Mouse (Mus musculus) E14TG2a.4 (cell line): ENCODE data around the gene Tff3.

Source experiments
- CTCF ChIP-seq: conservative IDR thresholded peaks from 2 replicates; pipeline ENCODE4 v1.5.1; 2014; ENCODE audit warnings: low read length
- NANOG ChIP-seq: IDR thresholded peaks from 2 replicates; pipeline ENCODE4 v1.6.1; 2014; ENCODE audit warnings: borderline replicate concordance, low read length, mixed read lengths
- POU5F1 ChIP-seq: IDR thresholded peaks from 2 replicates; pipeline ENCODE4 v1.6.1; 2014; ENCODE audit warnings: low read length, borderline replicate concordance

DNA sequence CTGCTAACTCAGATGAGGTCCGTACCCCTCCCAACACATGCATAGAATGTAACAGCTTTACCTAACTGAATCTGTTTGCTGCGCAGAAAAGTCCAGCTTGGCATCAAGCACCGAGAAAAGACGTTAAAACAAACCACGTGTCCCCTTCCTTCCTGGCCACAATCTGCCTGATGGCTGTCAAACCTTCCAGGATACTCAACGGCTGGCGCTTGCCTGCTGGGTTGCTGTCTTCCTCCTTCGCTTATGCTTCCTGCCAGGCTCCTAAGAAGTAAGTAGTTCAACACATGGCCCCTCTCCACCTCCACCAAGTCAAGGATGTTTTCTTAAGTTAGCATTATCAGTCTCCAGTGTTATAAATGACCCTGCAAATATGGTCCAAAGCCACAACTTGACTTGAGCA is 24.3 kb upstream of the Tff3 start:
- TF ChIP-seq NANOG (no peak), CTCF (no peak), POU5F1 (no peak)
